Mouse (Mus musculus) heart, embryonic 14.5 days (tissue): ENCODE data around the gene Nkpd1. TPM values are rescaled to one million over a fixed set of nuclear protein-coding genes. Genes with fewer than 3 reads are reported as not detected.
A peak's percentile ranks its signal among the peaks of the same experiment; 100 is the strongest.
"Not testable (repeated sequence)": the region's sequence is repeated elsewhere in the genome, so short reads cannot be mapped to it uniquely, and the experiment has no call there.

Experiments
- ATAC-seq: fragments of 200-750 bp; cut with Nextera tagmentation; 2 replicates; pipeline ENCODE4 v1.8.0; 2017; ENCODE audit warnings: low read depth, moderate TSS enrichment; ENCODE audit not compliant: insufficient number of reproducible peaks, insufficient read depth, low FRiP score
- H3K27ac ChIP-seq, 2 experiments: fragments of 200-500 bp in 1 of 2; fragments of 300-500 bp in 1 of 2; sonication (generic) in 1 of 2; replicated peaks in 1 of 2; 2 replicates each; pipeline ENCODE4 v1.5.1; 2012 to 2014; ENCODE audit warnings: low read depth in 2 of 2, low read length in 2 of 2, control low read depth in 1 of 2, mild to moderate bottlenecking in 1 of 2, mixed read lengths in 1 of 2; ENCODE audit not compliant: control insufficient read depth in 1 of 2, insufficient read depth in 1 of 2
- H3K27me3 ChIP-seq: fragments of 300-500 bp; sonication (generic); 2 replicates; pipeline ENCODE4 v1.6.1; 2014; ENCODE audit warnings: mild to moderate bottlenecking, low read length, control low read depth; ENCODE audit not compliant: control insufficient read depth, insufficient read depth
- H3K36me3 ChIP-seq: fragments of 300-500 bp; sonication (generic); 2 replicates; pipeline ENCODE4 v1.6.1; 2014; ENCODE audit warnings: mild to moderate bottlenecking, control low read depth, low read length, mixed read lengths; ENCODE audit not compliant: control insufficient read depth, insufficient read depth
- H3K4me1 ChIP-seq, 2 experiments: fragments of 200-500 bp in 1 of 2; fragments of 300-500 bp in 1 of 2; sonication (generic) in 1 of 2; 2 replicates each; pipeline ENCODE4 v1.6.1; 2012 to 2014; ENCODE audit warnings: low read length in 2 of 2, control low read depth in 1 of 2, mixed read lengths in 1 of 2; ENCODE audit not compliant: control insufficient read depth in 2 of 2, insufficient read depth in 2 of 2
- H3K4me2 ChIP-seq: fragments of 300-500 bp; sonication (generic); 2 replicates; pipeline ENCODE4 v1.6.1; 2014; ENCODE audit warnings: mild to moderate bottlenecking, low read length
- H3K4me3 ChIP-seq, 2 experiments: fragments of 200-500 bp in 1 of 2; fragments of 300-500 bp in 1 of 2; sonication (generic) in 1 of 2; 2 replicates each; pipeline ENCODE4 v1.5.1; 2012 to 2014; ENCODE audit warnings: low read length in 2 of 2, mild to moderate bottlenecking in 2 of 2, control low read depth in 1 of 2, low read depth in 1 of 2, moderate library complexity in 1 of 2; ENCODE audit not compliant: control insufficient read depth in 1 of 2, insufficient read depth in 1 of 2
- H3K9ac ChIP-seq: fragments of 300-500 bp; sonication (generic); 2 replicates; pipeline ENCODE4 v1.6.1; 2014; ENCODE audit warnings: mild to moderate bottlenecking, low read length
- H3K9me3 ChIP-seq: fragments of 300-500 bp; sonication (generic); 2 replicates; pipeline ENCODE4 v1.6.1; 2016; ENCODE audit warnings: low read length, control low read depth; ENCODE audit not compliant: control insufficient read depth
- WGBS: fragments of 180-500 bp; shearing (Covaris S2); extraction: QIAGEN DNeasy Blood & Tissue Kit; methylation state at CpG from one replicate; pipeline ENCODE4 v1.1.7; 2014; 5-methylcytosine and 5-hydroxymethylcytosine counted together
- polyA plus RNA-seq: library from polyadenylated mRNA; unstranded; fragments of >200 nt; fragmentation: Nextera tagmentation; extraction: Ambion mirVana; gene quantifications from 2 replicates; pipeline ENCODE4 v1.2.1, GENCODE M21; 2014

The Nkpd1 gene
- polyA plus RNA-seq, 1 experiment from 2014 or later, result not detected

GRCm38 (mm10) chr7:19506969-19507611, 10.5 kb upstream of the Nkpd1 start:
- no peak for ATAC-seq
- H3K4me3 ChIP-seq, result peak overlapping the region; percentile 74 to 90
- under 1% methylated on average over 62 of the region's 71 CpGs for WGBS
- H3K36me3 ChIP-seq, result 0 out of 2 replicates have a peak, but pooled peaks cover 5% of the 10 kb centered on the region
- peak overlapping the region; percentile 93 for H3K4me2 ChIP-seq
- no peak overlapping the region for H3K27ac ChIP-seq
- H3K27me3 ChIP-seq, result no peaks in the 10 kb centered on the region
- peak overlapping the region; percentile 94 for H3K9ac ChIP-seq
- peaks cover 5 to 14% of the 10 kb centered on the region in 2 experiments; a peak in 3 of 4 replicates for H3K4me1 ChIP-seq
- no peaks in the 10 kb centered on the region for H3K9me3 ChIP-seq

DNA sequence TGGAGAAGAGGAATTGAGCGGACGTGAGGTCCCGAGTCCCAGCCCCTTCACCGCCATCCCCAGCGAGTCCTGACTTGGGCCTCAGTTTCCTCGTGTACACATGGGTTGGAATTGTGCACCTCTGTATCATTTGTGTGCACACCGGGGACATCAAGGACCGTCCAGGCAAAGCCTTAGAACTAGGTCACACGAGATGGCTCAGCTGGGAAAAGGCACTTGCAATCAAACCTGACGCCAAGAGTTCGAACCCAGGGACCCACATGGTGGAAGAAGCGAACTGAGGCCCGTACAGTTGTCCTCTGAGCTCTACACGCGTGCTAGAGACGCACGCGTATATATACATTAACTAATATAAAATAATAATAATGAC, 10.0 kb upstream of the Nkpd1 start:
- H3K4me2 ChIP-seq, result peak overlapping the region; percentile 93
- peak overlapping the region in 1 of 2 experiments; percentile 83; a peak in 2 of 4 replicates for H3K27ac ChIP-seq
- ATAC-seq, result no peak
- peak overlapping the region; percentile 94 for H3K9ac ChIP-seq
- H3K4me1 ChIP-seq, result peaks cover 5 to 14% of the 10 kb centered on the region in 2 experiments; a peak in 3 of 4 replicates
- 0 out of 2 replicates have a peak, but pooled peaks cover 5% of the 10 kb centered on the region for H3K36me3 ChIP-seq
- no peaks in the 10 kb centered on the region for H3K9me3 ChIP-seq
- H3K4me3 ChIP-seq, result peak overlapping the region; percentile 74 to 90
- H3K27me3 ChIP-seq, result no peaks in the 10 kb centered on the region
- WGBS, result 5% methylated on average over 18 of the region's 18 CpGs

DNA sequence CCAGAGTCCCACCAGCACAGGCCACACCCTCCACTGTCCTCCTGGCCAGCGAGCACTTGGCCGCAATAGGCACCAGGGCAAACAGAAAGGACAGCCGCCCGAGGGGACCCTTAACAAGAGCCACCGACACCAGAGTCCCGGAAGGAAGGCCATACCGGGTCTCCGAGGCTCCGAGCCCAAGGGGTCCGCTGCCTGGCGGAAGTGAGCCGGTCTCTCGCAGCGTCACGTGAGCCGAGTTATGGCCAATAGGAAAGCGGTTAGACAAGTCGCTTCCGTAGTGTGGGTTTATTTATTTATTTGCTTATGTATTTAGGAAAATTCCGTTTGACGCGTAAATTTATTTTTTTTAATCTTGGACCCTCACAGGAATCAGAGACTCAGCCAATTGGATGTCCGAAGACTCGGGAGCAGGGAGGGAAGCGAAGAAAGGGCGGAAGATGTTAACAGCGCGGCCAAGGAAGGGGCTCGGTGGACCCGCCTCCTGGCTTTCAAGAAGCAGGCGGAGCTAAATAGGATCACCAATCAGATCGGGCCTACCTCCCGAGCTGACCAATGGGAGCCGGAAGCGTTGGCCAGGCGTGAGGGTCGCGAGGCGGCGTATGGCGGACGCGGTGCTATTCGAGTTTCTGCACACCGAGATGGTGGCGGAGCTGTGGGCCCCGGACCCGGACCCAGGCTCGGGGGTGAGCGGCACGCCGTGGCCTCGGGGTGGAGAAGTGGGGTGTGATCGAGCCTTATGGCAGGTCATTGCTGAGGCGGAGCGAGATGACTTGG, 9.3 kb upstream of the Nkpd1 start, which contains the start of the genes Bloc1s3 and Trappc6a:
Gene Bloc1s3, minus strand, starts transcription at position 218 of the 774 bp plus-strand sequence.
Gene Trappc6a, plus strand, starts transcription at position 246 of the 774 bp plus-strand sequence.
- Histone ChIP-seq H3K9ac (peak within 1 kb of the TSS; percentile 94), H3K36me3 (0 out of 2 replicates have a peak, but pooled peaks cover 5% of the 10 kb centered on the region), H3K9me3 (no peaks in the 10 kb centered on the region), H3K4me3 (peak within 1 kb of the TSS; percentile 74 to 90), H3K4me1 (peaks cover 5 to 14% of the 10 kb centered on the region in 2 experiments; a peak in 3 of 4 replicates), H3K4me2 (peak within 1 kb of the TSS; percentile 93), H3K27me3 (no peaks in the 10 kb centered on the region), H3K27ac (peak within 1 kb of the TSS; percentile 77 to 83)
- under 1% methylated on average over 54 of the region's 56 CpGs for WGBS
- ATAC-seq, result peak; percentile 90

DNA sequence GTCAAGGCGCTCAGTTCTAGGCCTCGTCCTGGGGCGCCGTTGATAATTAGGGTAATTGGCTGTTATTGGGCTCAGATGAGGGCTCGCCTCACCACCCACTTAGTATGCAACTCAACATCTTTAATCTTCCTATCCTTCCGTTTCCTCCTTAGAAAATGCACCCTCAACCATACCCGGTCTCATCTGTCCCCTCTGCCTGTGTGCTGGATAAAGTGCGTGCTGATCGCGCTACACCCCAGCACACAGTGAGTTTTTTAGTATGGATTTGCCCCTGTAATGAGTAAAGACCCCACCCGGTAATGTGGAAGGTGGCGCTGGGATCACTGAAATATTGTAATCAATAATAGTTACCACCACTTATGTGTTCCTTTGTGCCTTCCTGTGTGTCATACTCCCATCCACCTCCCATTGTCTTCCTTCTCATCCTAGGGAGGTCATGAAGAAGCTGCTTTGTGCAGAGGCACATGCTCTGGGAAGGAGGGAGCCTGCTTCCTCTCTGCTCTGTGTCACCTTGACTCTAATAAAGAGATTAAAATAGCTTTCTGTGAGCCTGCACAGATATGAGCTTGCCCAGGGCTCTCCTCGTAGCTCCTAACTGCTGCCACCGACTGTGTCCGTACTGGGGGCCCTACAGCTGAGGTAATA, 8.6 kb upstream of the Nkpd1 start:
- Histone ChIP-seq H3K4me3 (peak overlapping the region; percentile 74 to 90), H3K9me3 (no peaks in the 10 kb centered on the region), H3K4me1 (peaks cover 5 to 14% of the 10 kb centered on the region in 2 experiments; a peak in 3 of 4 replicates), H3K27ac (peak overlapping the region; percentile 75 to 83), H3K27me3 (no peaks in the 10 kb centered on the region), H3K36me3 (0 out of 2 replicates have a peak, but pooled peaks cover 5% of the 10 kb centered on the region), H3K4me2 (peak overlapping the region; percentile 93), H3K9ac (peak overlapping the region; percentile 94)
- 2% methylated on average over 15 of the region's 15 CpGs for WGBS
- 0 out of 2 replicates have a peak, but pooled peaks have one; percentile 6 for ATAC-seq

DNA sequence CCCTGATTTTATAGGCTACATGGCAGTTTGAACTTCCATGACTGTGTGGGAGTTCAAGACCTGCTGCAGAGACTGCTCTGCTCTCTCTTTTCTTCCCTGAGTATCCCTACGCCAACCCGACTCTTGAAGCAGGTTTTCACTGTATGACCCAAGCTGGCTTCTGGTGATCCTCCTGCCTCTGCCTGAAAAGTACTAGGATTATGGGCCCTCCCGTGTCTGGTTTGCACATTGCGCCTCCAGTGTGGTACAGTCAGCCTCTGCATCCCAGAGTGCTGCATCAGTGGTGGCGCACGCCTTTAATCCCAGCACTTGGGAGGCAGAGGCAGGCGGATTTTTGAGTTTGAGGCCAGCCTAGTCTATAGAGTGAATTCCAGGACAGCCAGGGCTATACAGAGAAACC, 7.9 kb upstream of the Nkpd1 start:
- WGBS, result 90% methylated on average over 7 of the region's 7 CpGs
- Histone ChIP-seq H3K4me2 (peak overlapping the region; percentile 93), H3K9me3 (no peaks in the 10 kb centered on the region), H3K4me3 (peak overlapping the region in 1 of 2 experiments; percentile 90; a peak in 1 of 4 replicates), H3K36me3 (0 out of 2 replicates have a peak, but pooled peaks cover 5% of the 10 kb centered on the region), H3K4me1 (peaks cover 5 to 14% of the 10 kb centered on the region in 2 experiments; a peak in 3 of 4 replicates), H3K27ac (peak overlapping the region; percentile 42 to 83; a peak in 2 of 4 replicates), H3K27me3 (no peaks in the 10 kb centered on the region), H3K9ac (peak overlapping the region; percentile 94)
- no peak for ATAC-seq

GRCm38 (mm10) chr7:19511934-19512333, 5.7 kb upstream of the Nkpd1 start:
- H3K4me3 ChIP-seq, result not testable (repeated sequence)

GRCm38 (mm10) chr7:19512353-19512752, 5.3 kb upstream of the Nkpd1 start:
- H3K27ac ChIP-seq, result no peak overlapping the region

More at GRCm38 (mm10) chr7:19511934-19512333, 5.7 kb upstream of the Nkpd1 start:
- not testable (repeated sequence) for H3K27ac ChIP-seq, H3K9ac ChIP-seq, H3K36me3 ChIP-seq, ATAC-seq, H3K4me2 ChIP-seq, H3K9me3 ChIP-seq, H3K27me3 ChIP-seq
- WGBS, result 90% methylated on average over 6 of the region's 7 CpGs
- peaks cover 4 to 14% of the 10 kb centered on the region in 2 experiments; a peak in 3 of 4 replicates for H3K4me1 ChIP-seq

More at GRCm38 (mm10) chr7:19512353-19512752, 5.3 kb upstream of the Nkpd1 start:
- Histone ChIP-seq H3K9me3 (no peaks in the 10 kb centered on the region), H3K36me3 (0 out of 2 replicates have a peak, but pooled peaks cover 5% of the 10 kb centered on the region), H3K4me3 (no peak overlapping the region), H3K4me1 (peaks cover 4 to 12% of the 10 kb centered on the region in 2 experiments; a peak in 3 of 4 replicates), H3K4me2 (no peak overlapping the region), H3K9ac (no peak overlapping the region), H3K27me3 (peaks cover 9% of the 10 kb centered on the region)
- ATAC-seq, result no peak
- 68% methylated on average over 6 of the region's 6 CpGs for WGBS
